Mouse (Mus musculus): Measurements from ENCODE around the gene Lrp2. TPM values are rescaled to one million over a fixed set of nuclear protein-coding genes. Genes with fewer than 3 reads are reported as not detected.

The Lrp2 gene
- polyA plus RNA-seq, 1 experiment from 2014 or later: 2.0 TPM

GRCm38 (mm10) chr2:69402309-69402708 is 183.6 kb downstream of the Lrp2 start:
- Histone ChIP-seq H3K27ac (ENCODE audit: low read length) (no peak overlapping the region), H3K4me3 (ENCODE audit: low read length) (no peak overlapping the region), H3K4me2 (ENCODE audit: low read depth, low read length) (no peak overlapping the region), H3K9ac (ENCODE audit: low read depth, low read length) (no peak overlapping the region), H3K4me1 (ENCODE audit: control insufficient read depth, insufficient read depth, low read length) (no peaks in the 10 kb centered on the region), H3K36me3 (ENCODE audit: control insufficient read depth, insufficient read depth, low read length) (no peaks in the 10 kb centered on the region), H3K9me3 (ENCODE audit: control insufficient read depth, low read length) (no peaks in the 10 kb centered on the region), H3K27me3 (replicated peaks; ENCODE audit: control insufficient read depth, insufficient read depth, low read length) (no peaks in the 10 kb centered on the region)
- no peak for ATAC-seq
- WGBS: 83% methylated on average over 7 of the region's 7 CpGs

- Histone ChIP-seq H3K36me3 (ENCODE audit: control insufficient read depth, insufficient read depth, low read length) (no peaks in the 10 kb centered on the region), H3K4me2 (ENCODE audit: low read depth, low read length) (no peak overlapping the region), H3K9ac (ENCODE audit: low read depth, low read length) (no peak overlapping the region), H3K4me1 (ENCODE audit: control insufficient read depth, insufficient read depth, low read length) (no peaks in the 10 kb centered on the region), H3K27me3 (replicated peaks; ENCODE audit: control insufficient read depth, insufficient read depth, low read length) (no peaks in the 10 kb centered on the region), H3K27ac (ENCODE audit: low read length) (no peak overlapping the region), H3K9me3 (ENCODE audit: control insufficient read depth, low read length) (no peaks in the 10 kb centered on the region), H3K4me3 (ENCODE audit: low read length) (no peak overlapping the region)
- whole genome bisulfite sequencing: 84% methylated on average over 6 of the region's 6 CpGs
- no peak for ATAC-seq
Measured at GRCm38 (mm10) chr2:69401891-69402290, 184.0 kb downstream of the Lrp2 start.

GRCm38 (mm10) chr2:69400866-69401604 is 184.8 kb downstream of the Lrp2 start:
- 72% methylated on average over 7 of the region's 7 CpGs for WGBS
- no peaks in the 10 kb centered on the region for H3K36me3 ChIP-seq (ENCODE audit: control insufficient read depth, insufficient read depth, low read length)
- no peak overlapping the region for H3K4me2 ChIP-seq (ENCODE audit: low read depth, low read length)
- H3K27ac ChIP-seq (ENCODE audit: low read length): no peak overlapping the region
- no peaks in the 10 kb centered on the region for H3K4me1 ChIP-seq (ENCODE audit: control insufficient read depth, insufficient read depth, low read length)
- no peak overlapping the region for H3K9ac ChIP-seq (ENCODE audit: low read depth, low read length)
- H3K4me3 ChIP-seq (ENCODE audit: low read length): no peak overlapping the region
- no peaks in the 10 kb centered on the region for H3K27me3 ChIP-seq (replicated peaks; ENCODE audit: control insufficient read depth, insufficient read depth, low read length)
- ATAC-seq: no peak
- no peaks in the 10 kb centered on the region for H3K9me3 ChIP-seq (ENCODE audit: control insufficient read depth, low read length)

- Histone ChIP-seq H3K4me1 (ENCODE audit: control insufficient read depth, insufficient read depth, low read length) (no peaks in the 10 kb centered on the region), H3K4me2 (ENCODE audit: low read depth, low read length) (no peak overlapping the region), H3K4me3 (ENCODE audit: low read length) (no peak overlapping the region), H3K9me3 (ENCODE audit: control insufficient read depth, low read length) (no peaks in the 10 kb centered on the region), H3K27ac (ENCODE audit: low read length) (no peak overlapping the region), H3K36me3 (ENCODE audit: control insufficient read depth, insufficient read depth, low read length) (no peaks in the 10 kb centered on the region), H3K27me3 (replicated peaks; ENCODE audit: control insufficient read depth, insufficient read depth, low read length) (no peaks in the 10 kb centered on the region), H3K9ac (ENCODE audit: low read depth, low read length) (no peak overlapping the region)
- no peak for ATAC-seq
- WGBS: 82% methylated on average over 12 of the region's 12 CpGs
Measured at GRCm38 (mm10) chr2:69396760-69397435, 189.0 kb downstream of the Lrp2 start.

- 38% methylated on average over 9 of the region's 9 CpGs for WGBS
- Histone ChIP-seq H3K27me3 (replicated peaks; ENCODE audit: control insufficient read depth, insufficient read depth, low read length) (no peaks in the 10 kb centered on the region), H3K27ac (ENCODE audit: low read length) (peak overlapping the region; percentile 33; the same call in 1 of the 2 replicates), H3K4me3 (ENCODE audit: low read length) (no peak overlapping the region), H3K36me3 (ENCODE audit: control insufficient read depth, insufficient read depth, low read length) (no peaks in the 10 kb centered on the region), H3K9ac (ENCODE audit: low read depth, low read length) (no peak overlapping the region), H3K4me1 (ENCODE audit: control insufficient read depth, insufficient read depth, low read length) (no peaks in the 10 kb centered on the region), H3K4me2 (ENCODE audit: low read depth, low read length) (no peak overlapping the region), H3K9me3 (ENCODE audit: control insufficient read depth, low read length) (no peaks in the 10 kb centered on the region)
- peak; percentile 96 for ATAC-seq
Measured at GRCm38 (mm10) chr2:69395597-69396248, 190.1 kb downstream of the Lrp2 start.

- 83% methylated on average over 2 of the region's 2 CpGs for WGBS
- H3K27me3 ChIP-seq (replicated peaks; ENCODE audit: control insufficient read depth, insufficient read depth, low read length): no peaks in the 10 kb centered on the region
- no peak overlapping the region for H3K4me2 ChIP-seq (ENCODE audit: low read depth, low read length)
- no peak for ATAC-seq
- no peak overlapping the region for H3K4me3 ChIP-seq (ENCODE audit: low read length)
- no peak overlapping the region for H3K9ac ChIP-seq (ENCODE audit: low read depth, low read length)
- no peaks in the 10 kb centered on the region for H3K36me3 ChIP-seq (ENCODE audit: control insufficient read depth, insufficient read depth, low read length)
- H3K27ac ChIP-seq (ENCODE audit: low read length): no peak overlapping the region
- no peaks in the 10 kb centered on the region for H3K9me3 ChIP-seq (ENCODE audit: control insufficient read depth, low read length)
- no peaks in the 10 kb centered on the region for H3K4me1 ChIP-seq (ENCODE audit: control insufficient read depth, insufficient read depth, low read length)
Measured at GRCm38 (mm10) chr2:69393947-69394346, 191.9 kb downstream of the Lrp2 start.

- H3K9ac ChIP-seq (ENCODE audit: low read depth, low read length): no peak overlapping the region
- no peaks in the 10 kb centered on the region for H3K27me3 ChIP-seq (replicated peaks; ENCODE audit: control insufficient read depth, insufficient read depth, low read length)
- WGBS: 44% methylated on average over 3 of the region's 3 CpGs
- H3K27ac ChIP-seq (ENCODE audit: low read length): peak overlapping the region; percentile 41
- no peaks in the 10 kb centered on the region for H3K4me1 ChIP-seq (ENCODE audit: control insufficient read depth, insufficient read depth, low read length)
- ATAC-seq: peak; percentile 95
- H3K9me3 ChIP-seq (ENCODE audit: control insufficient read depth, low read length): no peaks in the 10 kb centered on the region
- H3K4me2 ChIP-seq (ENCODE audit: low read depth, low read length): no peak overlapping the region
- no peak overlapping the region for H3K4me3 ChIP-seq (ENCODE audit: low read length)
- no peaks in the 10 kb centered on the region for H3K36me3 ChIP-seq (ENCODE audit: control insufficient read depth, insufficient read depth, low read length)
Measured at GRCm38 (mm10) chr2:69386118-69386871, 199.6 kb downstream of the Lrp2 start.

- Histone ChIP-seq H3K4me3 (ENCODE audit: low read length) (no peak overlapping the region), H3K4me1 (ENCODE audit: control insufficient read depth, insufficient read depth, low read length) (peaks cover 4% of the 10 kb centered on the region; the same call in 1 of the 2 replicates), H3K9ac (ENCODE audit: low read depth, low read length) (no peak overlapping the region), H3K9me3 (ENCODE audit: control insufficient read depth, low read length) (no peaks in the 10 kb centered on the region), H3K4me2 (ENCODE audit: low read depth, low read length) (no peak overlapping the region), H3K36me3 (ENCODE audit: control insufficient read depth, insufficient read depth, low read length) (no peaks in the 10 kb centered on the region), H3K27me3 (replicated peaks; ENCODE audit: control insufficient read depth, insufficient read depth, low read length) (no peaks in the 10 kb centered on the region), H3K27ac (ENCODE audit: low read length) (no peak overlapping the region)
- no peak for ATAC-seq
- WGBS: 64% methylated on average over 5 of the region's 5 CpGs
Measured at GRCm38 (mm10) chr2:69382838-69383237, 203.0 kb downstream of the Lrp2 start.

- Histone ChIP-seq H3K9me3 (ENCODE audit: control insufficient read depth, low read length) (no peaks in the 10 kb centered on the region), H3K4me2 (ENCODE audit: low read depth, low read length) (no peak overlapping the region), H3K27ac (ENCODE audit: low read length) (no peak overlapping the region), H3K36me3 (ENCODE audit: control insufficient read depth, insufficient read depth, low read length) (no peaks in the 10 kb centered on the region), H3K4me1 (ENCODE audit: control insufficient read depth, insufficient read depth, low read length) (peaks cover 4% of the 10 kb centered on the region; the same call in 1 of the 2 replicates), H3K9ac (ENCODE audit: low read depth, low read length) (no peak overlapping the region), H3K27me3 (replicated peaks; ENCODE audit: control insufficient read depth, insufficient read depth, low read length) (no peaks in the 10 kb centered on the region), H3K4me3 (ENCODE audit: low read length) (no peak overlapping the region)
- no peak for ATAC-seq
- WGBS: 48% methylated on average over 8 of the region's 8 CpGs
Measured at GRCm38 (mm10) chr2:69381740-69382139, 204.1 kb downstream of the Lrp2 start.
